Mouse (Mus musculus) kidney, postnatal 25 days (tissue): ENCODE results near the gene Cypt2.
"Not testable (repeated sequence)": the region's sequence is repeated elsewhere in the genome, so short reads cannot be mapped to it uniquely, and the experiment has no call there.

Experiments
- DNase-seq, 2 experiments: peaks; one replicate each; pipeline ENCODE4 v3.0.0; 2021; ENCODE audit warnings: mixed read lengths in 2 of 2

The Cypt2 gene

DNA sequence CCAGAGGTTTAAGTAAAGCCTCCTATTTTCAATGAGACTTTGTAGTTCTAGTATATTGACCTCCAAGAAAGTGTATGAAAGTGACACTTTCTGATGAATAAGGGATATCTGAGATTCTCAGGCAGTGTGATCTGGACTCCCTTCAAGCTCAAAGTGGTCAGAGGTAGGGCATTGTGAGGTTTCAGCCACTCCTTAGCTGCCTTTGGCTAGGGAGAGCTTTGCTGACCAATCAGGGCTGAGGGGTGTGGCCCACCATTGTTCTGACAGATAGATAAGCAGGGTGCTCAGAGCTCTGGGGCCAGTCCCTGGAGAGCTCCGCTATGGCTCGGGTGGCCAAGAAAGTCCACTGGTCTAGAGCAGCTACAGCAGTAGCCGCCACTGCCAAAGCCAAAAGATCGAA is at the start of gene Cypt2:
Gene Cypt2, plus strand, starts transcription at position 301 of the 400 bp plus-strand sequence.
- not testable (repeated sequence) for DNase-seq

GRCm38 (mm10) chrX:105546234-105546633 is 46.7 kb downstream of the Cypt2 start:
- DNase-seq: no peak
